Mouse (Mus musculus): ENCODE measurements around the gene Ly6g5c.
A peak's percentile ranks its signal among the peaks of the same experiment; 100 is the strongest.

Gene Ly6g5c

GRCm38 (mm10) chr17:35108097-35108496 lies at the start of gene Ly6g5c:
TSS of gene Ly6g5c (plus strand) at chr17:35108279.
- DNase-seq (ENCODE audit: low read depth, low spot score), result no peak

GRCm38 (mm10) chr17:35058316-35058715 lies 49.8 kb upstream of the Ly6g5c start:
- no peak for DNase-seq (ENCODE audit: low read depth, low spot score)

- peak; percentile 90 for DNase-seq (ENCODE audit: low read depth, low spot score)
Measured at GRCm38 (mm10) chr17:35058911-35059892, 48.9 kb upstream of the Ly6g5c start, which contains the start of gene Ddah2. TSS of gene Ddah2 (plus strand) at chr17:35059035.

GRCm38 (mm10) chr17:35060071-35060470 lies 48.0 kb upstream of the Ly6g5c start:
- no peak for DNase-seq (ENCODE audit: low read depth, low spot score)

- no peak for DNase-seq (ENCODE audit: low read depth, low spot score)
Measured at GRCm38 (mm10) chr17:35060737-35061297, 47.3 kb upstream of the Ly6g5c start.

DNA sequence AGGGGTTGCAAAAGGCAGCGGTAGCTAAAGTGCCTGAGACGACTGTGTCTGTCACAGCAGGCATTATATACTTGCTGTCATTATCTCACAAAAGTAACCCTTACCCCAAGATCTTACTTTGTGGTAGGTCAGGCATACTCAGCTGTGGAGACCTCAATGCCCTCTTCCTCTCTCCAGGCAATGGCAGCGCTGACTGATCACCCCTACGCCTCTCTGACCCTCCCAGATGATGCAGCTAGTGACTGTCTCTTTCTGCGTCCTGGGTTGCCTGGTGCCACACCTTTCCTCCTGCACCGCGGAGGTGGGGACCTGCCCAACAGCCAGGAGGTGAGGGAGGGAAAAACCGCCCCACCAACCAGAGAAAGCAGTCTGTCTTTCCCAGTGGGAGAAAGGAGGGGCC lies 46.8 kb upstream of the Ly6g5c start:
- DNase-seq (ENCODE audit: low read depth, low spot score), result no peak

GRCm38 (mm10) chr17:35063466-35063865 lies 44.6 kb upstream of the Ly6g5c start:
- DNase-seq (ENCODE audit: low read depth, low spot score), result no peak

- no peak for DNase-seq (ENCODE audit: low read depth, low spot score)
Measured at GRCm38 (mm10) chr17:35064378-35064877, 43.7 kb upstream of the Ly6g5c start.

DNA sequence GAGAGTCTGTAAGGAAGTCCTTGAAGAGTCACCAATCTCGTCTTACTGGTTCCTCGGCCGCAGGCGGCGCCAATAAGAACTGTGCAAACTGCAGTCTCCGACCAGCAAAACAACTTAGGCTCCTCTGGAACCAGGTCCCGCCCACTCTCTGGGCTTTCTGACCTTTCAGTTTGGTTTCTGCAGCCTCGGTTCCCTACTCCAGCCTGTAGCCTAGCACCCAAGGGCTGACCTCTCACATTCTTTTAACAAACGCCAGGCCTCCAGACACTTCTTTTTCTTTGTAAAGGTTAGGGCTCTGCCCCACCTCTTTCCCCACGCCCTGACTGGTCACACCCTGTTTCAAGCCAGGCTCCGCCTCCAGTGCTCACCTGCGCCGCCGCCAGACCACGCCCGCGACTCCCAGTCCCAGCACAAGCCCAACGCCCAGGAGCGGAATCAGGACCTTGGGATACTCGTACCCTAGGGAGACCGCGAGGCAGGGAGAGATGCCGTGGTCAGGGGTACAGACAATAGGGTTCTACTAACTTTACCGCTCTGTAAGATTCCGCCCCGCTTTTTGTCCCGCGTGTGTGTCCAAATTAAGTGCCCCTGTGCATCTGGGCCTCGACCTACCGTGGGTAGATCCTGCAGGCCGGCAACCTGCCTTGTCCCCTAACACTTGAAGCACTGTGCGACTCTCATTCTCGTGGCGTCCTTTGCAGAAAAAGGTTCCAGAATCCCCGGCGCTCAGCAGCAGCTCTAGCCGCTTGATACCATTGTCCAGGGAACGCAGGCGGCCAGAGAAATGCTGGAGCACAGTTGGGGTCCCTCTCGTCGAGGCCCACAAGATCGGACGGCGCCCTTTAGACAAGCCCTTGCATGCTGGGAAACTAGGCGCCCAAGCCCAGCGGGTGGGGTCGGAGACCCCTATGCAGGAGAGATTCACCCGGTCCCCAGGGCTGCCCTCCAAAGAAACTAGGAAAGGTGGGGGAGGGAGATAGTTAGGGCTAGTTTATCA lies 42.8 kb upstream of the Ly6g5c start, which contains the start of gene Ly6g6c:
Gene Ly6g6c (plus strand): TSS at position 438 of the 997 bp plus-strand sequence.
- peak; percentile 54 for DNase-seq (ENCODE audit: low read depth, low spot score)

- no peak for DNase-seq (ENCODE audit: low read depth, low spot score)
Measured at GRCm38 (mm10) chr17:35066084-35066483, 42.0 kb upstream of the Ly6g5c start, which contains the start of gene Mpig6b. TSS of gene Mpig6b (minus strand) at chr17:35066184.

DNA sequence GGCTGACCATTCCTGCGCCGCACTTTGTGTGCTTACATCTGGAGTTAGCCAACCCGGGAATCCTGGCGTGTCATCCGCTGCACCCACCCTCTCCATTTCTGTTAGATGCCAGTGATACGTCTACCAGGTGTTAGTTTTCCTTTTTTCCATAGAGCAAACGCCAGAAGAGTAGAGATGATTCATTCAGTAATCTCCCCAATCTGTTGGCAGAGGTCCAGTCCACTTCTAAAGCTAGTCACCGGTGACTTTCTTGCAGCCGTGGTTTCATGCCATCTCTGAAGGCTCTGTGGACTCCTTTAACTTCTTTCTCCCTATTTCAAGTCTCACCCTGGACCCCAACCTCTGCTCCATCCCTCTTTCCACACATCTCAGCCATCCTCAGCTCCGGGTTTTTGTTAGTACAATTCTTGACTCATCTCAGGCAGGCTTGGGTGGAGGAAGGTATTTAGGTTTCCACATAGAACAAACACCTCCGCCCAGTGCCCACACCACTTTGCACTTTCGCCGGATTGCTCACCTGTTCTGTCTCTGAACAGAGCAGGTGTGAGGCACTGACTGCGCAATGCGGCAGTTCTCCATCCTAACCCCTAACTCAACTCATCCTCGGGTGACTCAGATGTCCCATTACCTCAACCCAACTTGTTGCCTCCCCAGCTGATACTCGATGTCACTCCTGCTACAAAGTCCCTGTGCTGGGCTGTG lies 39.7 kb upstream of the Ly6g5c start:
- no peak for DNase-seq (ENCODE audit: low read depth, low spot score)

GRCm38 (mm10) chr17:35070556-35071229 lies 37.4 kb upstream of the Ly6g5c start:
- no peak for DNase-seq (ENCODE audit: low read depth, low spot score)

GRCm38 (mm10) chr17:35071454-35071853 lies 36.6 kb upstream of the Ly6g5c start:
- no peak for DNase-seq (ENCODE audit: low read depth, low spot score)

- no peak for DNase-seq (ENCODE audit: low read depth, low spot score)
Measured at GRCm38 (mm10) chr17:35074097-35074496, 34.0 kb upstream of the Ly6g5c start.

GRCm38 (mm10) chr17:35076507-35077176 lies 31.4 kb upstream of the Ly6g5c start, which contains the start of gene Ly6g6e:
TSS of gene Ly6g6e (plus strand) at chr17:35076902.
- no peak for DNase-seq (ENCODE audit: low read depth, low spot score)

- DNase-seq (ENCODE audit: low read depth, low spot score), result no peak
Measured at GRCm38 (mm10) chr17:35077285-35077684, 30.8 kb upstream of the Ly6g5c start.

- DNase-seq (ENCODE audit: low read depth, low spot score), result no peak
Measured at GRCm38 (mm10) chr17:35077786-35078233, 30.3 kb upstream of the Ly6g5c start, which contains the start of gene Ly6g6d. TSS of gene Ly6g6d (minus strand) at chr17:35078065.

- DNase-seq (ENCODE audit: low read depth, low spot score), result no peak
Measured at GRCm38 (mm10) chr17:35079778-35080177, 28.3 kb upstream of the Ly6g5c start.

DNA sequence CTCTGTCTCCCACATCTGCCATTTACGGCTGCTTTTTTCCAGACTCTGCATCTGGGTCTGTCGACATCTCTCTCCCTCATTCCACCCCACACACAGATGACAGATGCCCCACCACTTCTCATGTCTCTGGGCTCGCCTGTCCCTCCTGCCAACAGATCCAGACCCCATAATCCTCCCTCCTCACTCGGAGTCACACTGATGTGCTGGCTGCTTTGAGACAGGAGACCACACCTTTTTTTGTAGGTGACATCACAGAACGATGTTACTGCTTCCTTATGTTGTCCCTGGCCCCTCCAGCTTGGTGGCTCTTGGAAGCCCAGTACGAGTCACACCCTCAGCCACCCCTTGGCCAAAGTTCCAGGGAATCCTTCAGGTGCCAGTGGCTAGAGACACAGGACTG lies 27.8 kb upstream of the Ly6g5c start:
- DNase-seq (ENCODE audit: low read depth, low spot score), result no peak

Data from CD4-positive, CD25-positive, alpha-beta regulatory T cell, adult 2 months (primary cell).